Mouse (Mus musculus) heart, embryonic 15.5 days (tissue): Measurements from ENCODE around the gene Zrsr2. TPM values are rescaled to one million over a fixed set of nuclear protein-coding genes. Genes with fewer than 3 reads are reported as not detected.

ENCODE experiments used
- ATAC-seq: fragments of 200-750 bp; cut with Nextera tagmentation; replicated peaks from 2 replicates; pipeline ENCODE4 v1.8.0; 2017; ENCODE audit warnings: low read depth, moderate TSS enrichment; ENCODE audit not compliant: insufficient number of reproducible peaks, insufficient read depth, low FRiP score
- H3K27ac ChIP-seq: fragments of 300-500 bp; sonication (generic); 2 replicates; pipeline ENCODE4 v1.5.1; 2015; ENCODE audit warnings: mild to moderate bottlenecking, inconsistent platforms
- H3K27me3 ChIP-seq: fragments of 300-500 bp; sonication (generic); 2 replicates; pipeline ENCODE4 v1.6.1; 2015; ENCODE audit warnings: inconsistent platforms
- H3K36me3 ChIP-seq: fragments of 300-500 bp; sonication (generic); 2 replicates; pipeline ENCODE4 v1.6.1; 2015; ENCODE audit warnings: mild to moderate bottlenecking, inconsistent platforms
- H3K4me1 ChIP-seq: fragments of 300-500 bp; sonication (generic); replicated peaks from 2 replicates; pipeline ENCODE4 v1.6.1; 2015; ENCODE audit warnings: inconsistent platforms
- H3K4me2 ChIP-seq: fragments of 300-500 bp; sonication (generic); 2 replicates; pipeline ENCODE4 v1.6.1; 2015; ENCODE audit warnings: inconsistent platforms, mild to moderate bottlenecking, moderate library complexity
- H3K4me3 ChIP-seq: fragments of 300-500 bp; sonication (generic); 2 replicates; pipeline ENCODE4 v1.5.1; 2015; ENCODE audit warnings: mild to moderate bottlenecking, inconsistent platforms
- H3K9ac ChIP-seq: fragments of 300-500 bp; sonication (generic); 2 replicates; pipeline ENCODE4 v1.6.1; 2015; ENCODE audit warnings: mild to moderate bottlenecking, inconsistent platforms
- H3K9me3 ChIP-seq: fragments of 300-500 bp; sonication (generic); replicated peaks from 2 replicates; pipeline ENCODE4 v1.6.1; 2016; ENCODE audit warnings: inconsistent platforms
- WGBS: fragments of 180-500 bp; shearing (Covaris S2); methylation state at CpG from one replicate; pipeline ENCODE4 v1.1.7; 2015; ENCODE audit warnings: mixed read lengths; 5-methylcytosine and 5-hydroxymethylcytosine counted together
- polyA plus RNA-seq: library from polyadenylated mRNA; unstranded; fragments of >200 nt; fragmentation: Nextera tagmentation; extraction: Ambion mirVana; gene quantifications from 2 replicates; pipeline ENCODE4 v1.2.1, GENCODE M21; 2015

The Zrsr2 gene
- polyA plus RNA-seq, 1 experiment from 2014 or later = 27.8 TPM

DNA sequence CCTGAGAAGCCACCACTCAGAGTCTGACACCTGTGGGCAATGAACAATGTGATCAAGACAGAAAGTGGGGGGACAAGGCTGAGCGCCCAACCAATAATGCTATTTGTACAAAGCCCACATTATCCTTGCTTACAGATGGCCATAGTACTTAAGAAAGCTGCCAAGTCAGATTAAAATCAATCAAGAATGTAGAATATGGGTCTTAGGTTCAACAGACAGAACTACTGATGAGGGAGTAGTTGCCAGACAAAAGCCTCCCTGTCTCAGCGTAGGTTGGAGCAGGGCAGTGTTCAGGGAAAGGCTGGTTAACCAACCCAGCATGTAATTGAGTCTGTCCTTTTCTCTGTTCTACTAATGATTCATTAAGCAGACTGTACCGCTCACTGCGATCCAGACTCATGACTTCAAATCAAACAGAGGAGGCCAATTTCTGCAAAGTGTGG lies 72.9 kb downstream of the Zrsr2 start:
- H3K4me1 ChIP-seq = no peaks in the 10 kb centered on the region
- WGBS = 89% methylated on average over 4 of the region's 4 CpGs
- ATAC-seq = no peak

More for the DNA sequence above, 72.9 kb downstream of the Zrsr2 start:
- Histone ChIP-seq H3K4me2 (no peak overlapping the region), H3K4me3 (no peak overlapping the region), H3K36me3 (no peaks in the 10 kb centered on the region), H3K9me3 (no peaks in the 10 kb centered on the region), H3K27me3 (no peaks in the 10 kb centered on the region), H3K9ac (no peak overlapping the region), H3K27ac (no peak overlapping the region)

Other genes starting within 250 kb of the Zrsr2 start
- gene Rnf138rt1, start 197.3 kb downstream of the Zrsr2 start, polyA plus RNA-seq = 0.11 TPM in 1 of 2 replicates, not detected in the other
- 16.4 and 18.7 TPM in 2 replicates for gene Ap1s2, start 49.6 kb downstream of the Zrsr2 start, polyA plus RNA-seq
- 0.37 and 0.38 TPM in 2 replicates for gene Car5b, start 69.3 kb upstream of the Zrsr2 start, polyA plus RNA-seq
- 17.8 TPM in 2 replicates for gene Siah1b, start 117.8 kb upstream of the Zrsr2 start, polyA plus RNA-seq
- not detected in 2 replicates for gene Cltrn, start 130.2 kb upstream of the Zrsr2 start, polyA plus RNA-seq
- 1.1 and 2.5 TPM in 2 replicates for gene Ace2, start 180.7 kb upstream of the Zrsr2 start, polyA plus RNA-seq